Mouse (Mus musculus) frontal cortex, adult (tissue): ENCODE data around the gene Spc24.

ENCODE experiments used
- ATAC-seq: cut with Nextera tagmentation; 2 replicates; pipeline ENCODE4 v1.9.2; 2017; ENCODE audit warnings: mild to moderate bottlenecking, moderate library complexity, mixed read lengths; ENCODE audit not compliant: low TSS enrichment

Gene Spc24

DNA sequence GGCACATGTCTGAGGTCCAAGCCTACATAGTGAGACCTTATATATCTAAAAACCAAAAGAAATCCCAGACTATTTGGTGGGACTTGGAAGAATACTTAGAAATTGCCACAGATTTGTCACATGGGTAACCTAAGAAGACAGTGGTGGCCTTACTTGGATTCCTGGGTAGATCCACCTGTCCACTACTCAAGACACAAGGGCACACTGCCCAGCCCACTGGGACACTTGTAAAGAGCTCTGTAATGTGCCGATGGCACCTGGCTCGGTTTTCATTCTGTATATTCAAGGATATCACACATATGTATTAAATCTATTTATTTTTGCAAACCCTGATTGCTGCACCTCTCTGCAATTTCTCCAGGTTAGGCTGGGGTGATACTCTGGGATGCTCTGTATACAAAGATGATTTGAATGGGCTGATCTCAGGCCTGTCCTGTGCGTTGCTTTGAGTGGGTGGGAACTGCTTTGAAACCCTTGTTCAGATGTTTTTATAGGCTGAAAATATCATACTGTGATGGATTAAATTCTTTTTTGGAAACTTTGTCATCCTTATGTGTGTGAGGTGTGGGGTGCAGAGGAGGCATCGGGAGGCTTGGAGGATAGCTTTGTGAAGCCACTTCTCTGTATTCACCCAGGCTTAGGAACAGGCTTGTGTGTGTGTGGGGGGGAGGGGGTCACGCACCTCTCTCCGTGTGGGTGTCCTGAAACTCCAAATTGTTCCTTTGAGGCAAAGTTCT lies 10.6 kb downstream of the Spc24 start:
- ATAC-seq = peak; percentile 81

GRCm38 (mm10) chr9:21748491-21748890 lies 11.6 kb downstream of the Spc24 start:
- no peak for ATAC-seq

DNA sequence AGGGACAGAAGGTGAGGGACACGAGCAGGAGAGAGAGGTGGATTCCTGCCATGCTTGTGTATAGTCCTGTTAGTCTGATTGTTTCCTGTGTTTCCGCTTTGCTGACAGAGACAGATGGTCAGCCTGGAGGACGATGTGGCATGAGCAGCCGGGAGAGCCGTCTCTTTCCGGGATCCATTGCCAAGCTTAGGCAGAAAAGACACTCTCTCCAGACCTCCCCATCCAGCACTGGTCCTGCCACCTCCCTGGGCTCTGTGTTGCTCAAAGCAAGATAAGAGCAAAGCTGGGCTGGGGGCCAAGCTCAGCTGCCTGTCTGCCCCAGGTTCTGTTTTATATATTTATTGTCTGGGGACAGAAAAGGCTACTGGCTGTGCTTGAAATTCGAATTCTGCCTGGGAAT lies 12.1 kb downstream of the Spc24 start:
- 0 out of 2 replicates have a peak, but pooled peaks have one; percentile 14 for ATAC-seq

GRCm38 (mm10) chr9:21747238-21747774 lies 12.8 kb downstream of the Spc24 start:
- ATAC-seq = no peak

GRCm38 (mm10) chr9:21741514-21741913 lies 18.6 kb downstream of the Spc24 start:
- no peak for ATAC-seq

DNA sequence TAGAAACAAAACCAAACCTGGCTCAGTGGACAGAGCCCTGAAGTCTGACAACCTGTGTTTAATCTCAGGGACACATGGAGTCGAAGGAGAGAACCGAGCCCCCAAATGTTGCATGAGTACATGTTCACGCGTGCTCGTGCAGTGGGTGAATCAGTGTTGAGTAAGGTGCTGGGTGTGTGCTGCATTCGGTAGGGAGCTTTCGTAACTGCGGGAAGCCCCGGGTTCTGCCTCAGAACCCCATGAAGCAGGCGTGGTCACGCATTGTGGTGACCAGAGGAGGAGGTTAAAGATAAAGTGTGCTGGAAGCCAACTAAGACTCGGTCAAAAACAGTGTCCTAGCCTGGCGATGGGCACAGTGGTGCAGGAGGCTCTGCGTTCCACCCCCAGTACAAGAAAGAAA lies 19.7 kb downstream of the Spc24 start:
- ATAC-seq = no peak

DNA sequence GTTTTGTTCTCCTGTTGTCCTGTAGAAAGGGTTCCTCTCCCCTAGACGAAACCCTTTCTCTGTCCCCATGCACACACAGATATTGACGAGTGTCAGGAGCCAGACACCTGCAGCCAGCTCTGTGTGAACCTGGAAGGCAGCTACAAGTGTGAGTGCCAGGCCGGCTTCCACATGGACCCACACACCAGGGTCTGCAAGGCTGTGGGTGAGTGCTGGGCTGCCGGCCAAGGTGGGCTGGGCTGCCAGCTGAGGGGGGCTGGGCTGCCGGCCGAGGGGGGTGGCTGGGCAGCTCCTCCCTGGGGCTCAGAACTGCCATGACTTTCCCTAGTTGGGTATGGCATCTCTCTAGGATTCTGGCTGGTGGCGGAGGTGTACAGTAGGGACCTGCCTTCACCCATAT lies 21.3 kb downstream of the Spc24 start:
- no peak for ATAC-seq

DNA sequence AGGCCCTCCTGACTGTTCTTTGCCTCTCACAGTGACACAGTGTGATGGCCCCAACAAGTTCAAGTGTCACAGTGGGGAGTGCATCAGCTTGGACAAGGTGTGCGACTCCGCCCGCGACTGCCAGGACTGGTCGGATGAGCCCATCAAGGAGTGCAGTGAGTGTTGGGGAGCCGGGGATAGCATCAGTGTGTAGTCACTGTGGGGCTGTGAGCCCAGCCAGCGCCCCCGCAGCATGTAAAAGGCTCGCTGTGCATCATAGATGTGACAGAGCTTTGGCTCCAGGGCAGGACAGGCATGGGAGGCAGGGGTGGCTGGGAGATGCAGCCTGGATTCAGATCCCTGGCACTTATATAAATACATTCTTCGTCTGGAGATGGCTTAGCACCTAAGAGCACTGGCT lies 22.9 kb downstream of the Spc24 start:
- peak; percentile 95 for ATAC-seq

DNA sequence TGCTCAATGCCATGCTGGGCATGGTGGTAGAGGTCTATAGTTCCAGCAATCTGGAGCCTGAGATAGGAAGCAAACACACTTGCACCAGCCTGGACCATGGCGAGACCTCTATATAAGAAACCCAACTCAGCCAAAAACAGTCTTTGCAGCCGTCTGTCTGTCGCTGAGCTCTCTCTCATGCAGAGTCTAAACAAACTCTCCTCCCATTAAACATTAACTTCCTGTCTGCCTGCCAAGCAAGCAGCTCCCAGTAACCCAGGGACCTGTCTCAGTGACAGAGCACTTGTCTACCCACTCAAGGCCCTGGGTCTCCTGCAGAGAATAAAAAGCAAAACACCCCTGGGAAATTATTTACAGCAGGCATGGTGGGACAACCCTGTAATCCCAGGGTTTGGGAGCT lies 23.5 kb downstream of the Spc24 start:
- ATAC-seq = no peak

- ATAC-seq = no peak
Observed at GRCm38 (mm10) chr9:21735126-21735525, 25.0 kb downstream of the Spc24 start.

DNA sequence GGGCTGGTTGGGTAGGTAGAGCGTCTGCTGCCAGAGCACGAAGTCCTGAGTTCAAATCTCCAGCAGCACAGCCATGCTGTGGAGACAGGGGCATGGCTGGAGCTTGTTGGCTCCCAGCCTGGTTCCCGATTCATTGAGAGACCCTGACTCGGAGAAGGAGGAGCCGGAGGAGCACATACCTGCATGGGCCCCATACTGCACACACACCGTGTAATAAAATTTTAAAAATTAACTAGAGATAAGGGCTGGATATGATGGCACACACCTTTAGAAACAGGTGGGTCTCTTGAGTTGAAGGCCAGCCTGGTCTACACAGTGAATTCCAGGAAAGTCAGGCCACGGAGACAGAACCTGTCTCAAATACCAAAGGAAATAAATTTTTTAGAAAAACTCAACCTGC lies 26.1 kb downstream of the Spc24 start:
- ATAC-seq = no peak

DNA sequence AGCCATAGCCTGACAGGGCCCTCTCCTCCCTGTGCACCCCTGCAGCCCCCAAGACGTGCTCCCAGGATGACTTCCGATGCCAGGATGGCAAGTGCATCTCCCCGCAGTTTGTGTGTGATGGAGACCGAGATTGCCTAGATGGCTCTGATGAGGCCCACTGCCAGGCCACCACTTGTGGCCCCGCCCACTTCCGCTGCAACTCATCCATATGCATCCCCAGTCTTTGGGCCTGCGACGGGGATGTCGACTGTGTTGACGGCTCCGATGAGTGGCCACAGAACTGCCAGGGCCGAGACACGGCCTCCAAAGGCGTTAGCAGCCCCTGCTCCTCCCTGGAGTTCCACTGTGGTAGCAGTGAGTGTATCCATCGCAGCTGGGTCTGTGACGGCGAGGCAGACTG lies 26.7 kb downstream of the Spc24 start:
- no peak for ATAC-seq

DNA sequence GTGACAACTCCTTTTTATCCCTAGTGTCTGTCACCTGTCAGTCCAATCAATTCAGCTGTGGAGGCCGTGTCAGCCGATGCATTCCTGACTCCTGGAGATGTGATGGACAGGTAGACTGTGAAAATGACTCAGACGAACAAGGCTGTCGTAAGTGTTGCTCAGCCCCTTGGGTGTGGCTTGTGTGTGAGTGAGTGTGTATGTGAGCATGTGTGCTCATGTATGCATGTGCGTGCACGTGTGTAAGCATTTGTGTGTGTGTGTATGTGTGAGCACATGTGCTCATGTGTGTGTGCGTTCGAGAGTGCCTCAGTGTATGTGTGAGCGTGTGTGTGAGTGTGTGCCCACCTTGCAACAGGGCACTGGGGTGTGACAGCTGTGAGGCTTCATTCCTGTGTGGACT lies 27.8 kb downstream of the Spc24 start:
- no peak for ATAC-seq

- ATAC-seq = no peak
Observed at GRCm38 (mm10) chr9:21729264-21729663, 30.8 kb downstream of the Spc24 start.

DNA sequence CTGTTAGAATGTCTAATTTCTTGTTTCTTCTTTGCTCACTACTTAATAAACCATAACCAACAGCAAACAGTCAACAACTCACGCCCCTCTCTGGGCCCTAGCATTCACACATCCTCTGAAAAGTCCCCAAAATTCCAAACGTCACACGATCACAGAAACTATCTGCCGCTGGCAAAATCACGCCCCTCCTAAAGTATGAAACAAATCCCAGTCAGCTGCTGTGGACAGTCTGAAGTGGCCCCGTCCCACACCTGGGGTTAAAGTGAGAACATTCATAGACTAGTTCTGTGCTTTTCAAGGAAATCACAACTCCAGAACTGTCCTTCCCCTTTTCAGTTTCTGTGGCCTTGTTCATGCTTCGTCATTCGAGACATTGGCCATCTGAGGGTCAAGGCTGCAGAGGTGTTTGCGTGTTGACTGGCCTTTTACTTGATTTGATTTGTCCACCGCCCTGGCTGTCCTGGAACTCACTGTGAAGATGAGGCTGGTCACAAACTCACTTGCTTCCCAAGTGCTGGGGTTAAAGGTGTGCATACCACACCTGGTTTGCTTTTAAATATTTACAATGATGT lies 31.8 kb downstream of the Spc24 start:
- no peak for ATAC-seq

DNA sequence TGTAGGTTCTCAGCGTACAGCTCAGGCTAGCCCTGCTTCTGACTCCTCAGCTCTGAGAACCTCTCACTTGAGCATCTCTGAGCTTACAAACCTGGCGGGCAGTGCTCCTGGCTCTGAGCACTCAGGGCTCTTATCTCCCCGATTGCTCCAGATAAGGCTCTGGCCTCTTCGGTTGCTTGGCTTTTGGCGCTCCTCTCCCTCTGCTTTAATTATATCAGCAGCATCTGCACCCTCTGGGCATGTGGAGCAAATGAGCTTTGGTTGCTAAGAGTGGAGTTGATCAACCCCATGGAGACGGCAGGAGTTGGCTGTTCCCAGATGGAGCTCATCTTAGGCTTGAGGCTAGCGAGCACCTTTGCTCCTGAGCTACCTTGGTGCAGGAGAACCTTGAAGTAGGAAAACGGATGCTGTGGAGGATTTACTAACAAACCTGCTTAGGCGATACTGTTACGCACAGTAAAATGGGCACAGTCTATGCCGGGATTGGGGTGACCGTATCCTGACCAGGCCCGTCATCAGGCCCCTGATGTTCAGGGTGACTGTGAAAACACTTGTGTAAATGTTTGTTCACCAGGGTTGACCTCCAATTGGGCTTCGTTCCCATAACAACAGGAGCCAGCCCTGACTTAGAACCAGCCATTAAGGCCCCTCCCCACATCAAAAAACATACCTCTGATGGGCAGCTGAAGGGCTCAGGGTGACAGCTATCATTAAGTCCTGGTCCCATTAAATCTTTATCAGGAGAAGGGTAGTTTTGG lies 33.7 kb downstream of the Spc24 start:
- no peak for ATAC-seq

DNA sequence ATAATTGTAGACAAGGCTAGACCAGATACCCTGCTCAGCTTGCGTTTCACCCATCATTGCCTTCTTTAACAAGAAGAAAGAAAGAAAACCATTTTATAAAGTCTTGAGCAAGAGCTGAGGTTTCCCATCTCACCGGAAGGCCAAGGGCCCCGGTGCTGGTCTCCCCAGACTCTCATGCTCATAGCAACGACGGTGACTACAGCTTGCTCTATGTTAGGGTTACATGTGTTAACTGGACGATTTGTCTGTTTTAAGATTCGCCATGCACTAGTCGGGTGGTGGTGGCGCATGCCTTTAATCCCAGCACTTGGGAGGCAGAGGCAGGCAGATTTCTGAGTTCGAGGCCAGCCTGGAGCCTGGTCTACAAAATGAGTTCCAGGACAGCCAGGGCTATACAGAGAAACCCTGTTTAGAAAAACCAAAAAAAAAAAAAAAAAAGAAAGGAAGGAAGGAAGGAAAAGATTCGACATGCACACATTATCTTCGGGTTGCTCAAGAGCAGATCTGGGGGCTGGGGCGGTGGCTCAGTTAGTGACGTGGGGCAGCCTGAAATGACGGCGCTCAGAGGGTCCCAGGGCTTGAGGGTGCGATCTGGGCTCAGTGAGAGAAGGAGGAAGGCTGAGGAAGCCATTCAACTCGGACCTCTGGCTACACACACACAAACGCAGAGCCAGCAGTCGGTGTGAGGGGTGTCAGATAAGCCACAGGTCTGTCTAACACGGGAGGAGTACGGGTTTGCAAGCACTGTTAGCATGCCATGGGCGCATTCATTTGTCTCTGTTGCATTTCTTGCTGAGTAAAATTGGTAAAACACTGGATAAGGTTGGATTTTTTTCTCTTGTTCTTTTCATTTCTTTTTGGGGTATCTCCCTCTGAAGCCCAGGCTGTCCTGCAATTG lies 34.6 kb downstream of the Spc24 start:
- ATAC-seq = no peak

DNA sequence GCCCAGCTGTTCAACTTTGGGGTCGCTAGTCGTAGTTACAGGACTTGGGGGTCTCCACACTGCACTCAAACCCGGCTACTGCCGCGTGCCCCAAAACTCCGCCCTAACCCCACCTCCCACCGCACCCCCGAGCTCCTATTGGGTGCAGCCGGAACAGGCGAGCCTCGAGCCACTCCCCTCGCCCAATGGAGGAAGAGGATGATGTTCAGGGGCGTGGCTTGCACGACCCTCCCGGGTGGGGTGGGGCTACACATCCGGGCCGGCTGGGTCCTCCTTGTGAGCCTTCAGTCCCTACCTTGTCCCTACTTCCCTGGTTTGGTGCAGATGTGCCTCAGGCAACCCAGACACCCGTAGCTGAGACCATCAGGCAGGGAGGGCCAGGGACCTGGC lies 36.0 kb downstream of the Spc24 start:
- peak; percentile 92 for ATAC-seq

DNA sequence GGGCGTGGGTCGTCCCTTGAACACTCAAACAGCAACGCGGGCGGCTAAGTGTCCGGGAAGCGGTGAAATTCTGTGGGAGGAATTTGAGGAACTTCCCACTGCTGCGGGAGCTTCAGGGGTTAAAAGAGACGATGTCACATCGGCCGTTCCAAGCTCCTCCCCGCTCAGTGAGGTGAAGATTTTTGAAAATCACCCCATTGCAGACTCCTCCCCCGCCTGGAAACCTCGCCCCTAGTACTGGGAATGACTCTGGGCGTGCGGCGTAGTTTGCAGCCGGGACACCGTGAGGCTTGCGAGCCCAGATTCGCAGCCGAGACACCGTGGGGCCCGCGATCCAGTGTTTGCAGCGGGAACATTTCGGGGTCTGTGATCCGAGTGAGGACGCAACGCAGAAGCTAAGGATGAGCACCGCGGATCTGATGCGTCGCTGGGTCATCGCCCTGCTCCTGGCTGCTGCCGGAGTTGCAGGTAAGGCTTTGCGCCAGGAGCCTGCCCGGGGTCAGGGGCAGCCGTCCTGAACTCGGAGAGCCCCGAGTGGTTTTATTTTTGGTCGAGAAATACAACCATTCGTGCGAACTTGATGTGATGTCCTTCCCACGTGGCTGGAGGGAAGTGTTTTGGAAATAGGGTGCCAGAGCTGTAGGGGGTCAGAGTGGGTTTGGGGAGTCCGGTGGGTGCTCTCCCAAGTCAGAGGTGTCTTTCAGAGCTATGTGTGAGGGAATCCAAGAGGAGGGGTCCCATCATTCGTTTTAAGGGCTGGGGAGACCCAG lies 36.5 kb downstream of the Spc24 start, which contains the start of gene Ldlr:
Gene Ldlr (plus strand): TSS at position 107 of the 770 bp plus-strand sequence.
- peak; percentile 81 for ATAC-seq

GRCm38 (mm10) chr9:21721036-21721435 lies 39.1 kb downstream of the Spc24 start:
- no peak for ATAC-seq

DNA sequence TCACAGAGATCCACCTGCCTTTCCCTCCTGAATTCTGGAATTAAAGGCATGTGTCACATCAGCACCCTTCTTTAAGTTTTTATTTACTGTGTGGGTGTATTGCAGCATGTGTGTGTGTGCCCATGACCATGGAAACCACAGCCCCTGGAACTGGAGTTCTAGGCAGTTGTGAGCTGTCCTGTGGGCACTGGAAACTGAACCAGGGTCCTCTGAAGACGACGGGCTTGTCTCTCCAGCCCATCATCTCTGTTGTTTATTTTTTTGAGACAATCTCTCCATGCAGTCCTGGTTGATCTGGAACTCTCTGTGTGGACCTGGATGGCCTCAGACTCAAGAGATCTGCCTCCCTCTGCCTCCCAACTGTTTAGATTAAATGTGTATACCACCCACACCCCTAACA lies 43.1 kb downstream of the Spc24 start:
- ATAC-seq = no peak
